Mouse (Mus musculus) ES-Bruce4 (cell line): Measurements from ENCODE around the gene Tnfrsf9.

Experiments used
- CTCF ChIP-seq: IDR thresholded peaks from one replicate; pipeline ENCODE4 v1.8.1; 2011; ENCODE audit warnings: low read depth, low read length
- EP300 ChIP-seq: IDR thresholded peaks from 2 replicates; pipeline ENCODE4 v1.6.1; 2011; ENCODE audit warnings: low read depth, low read length; ENCODE audit not compliant: insufficient read depth
- POLR2A ChIP-seq: IDR thresholded peaks from one replicate; pipeline ENCODE4 v1.8.1; 2011; ENCODE audit warnings: low read length; ENCODE audit not compliant: insufficient read depth

DNA sequence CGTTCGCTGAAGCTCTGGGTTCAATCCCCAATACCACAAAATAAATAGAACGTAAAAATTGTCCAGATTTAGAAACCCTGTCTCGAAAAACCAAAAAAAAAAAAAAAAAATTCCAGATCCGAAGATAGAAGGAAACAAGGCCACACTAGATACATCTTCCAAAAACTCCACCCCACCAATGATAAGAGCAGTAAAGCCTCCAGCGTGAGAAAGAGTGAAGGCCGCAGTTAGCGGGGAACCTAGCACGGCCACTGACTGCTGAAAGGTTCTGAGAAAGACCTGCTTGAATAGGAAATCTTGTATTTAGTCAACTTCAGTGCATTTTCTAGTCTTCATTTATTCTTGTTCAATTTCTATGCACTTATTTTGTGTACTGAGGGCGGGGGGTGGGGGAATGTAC, 39.0 kb upstream of the Tnfrsf9 start:
- TF ChIP-seq EP300 (no peak), CTCF (no peak), POLR2A (no peak)
